Mouse (Mus musculus) kidney, postnatal 4 days (tissue): ENCODE results near the gene Creb5.
A peak's percentile ranks its signal among the peaks of the same experiment; 100 is the strongest.

ENCODE experiments used
- DNase-seq, 2 experiments: peaks; one replicate each; pipeline ENCODE4 v3.0.0; 2021; ENCODE audit warnings: mixed read lengths in 2 of 2

Creb5 gene

DNA sequence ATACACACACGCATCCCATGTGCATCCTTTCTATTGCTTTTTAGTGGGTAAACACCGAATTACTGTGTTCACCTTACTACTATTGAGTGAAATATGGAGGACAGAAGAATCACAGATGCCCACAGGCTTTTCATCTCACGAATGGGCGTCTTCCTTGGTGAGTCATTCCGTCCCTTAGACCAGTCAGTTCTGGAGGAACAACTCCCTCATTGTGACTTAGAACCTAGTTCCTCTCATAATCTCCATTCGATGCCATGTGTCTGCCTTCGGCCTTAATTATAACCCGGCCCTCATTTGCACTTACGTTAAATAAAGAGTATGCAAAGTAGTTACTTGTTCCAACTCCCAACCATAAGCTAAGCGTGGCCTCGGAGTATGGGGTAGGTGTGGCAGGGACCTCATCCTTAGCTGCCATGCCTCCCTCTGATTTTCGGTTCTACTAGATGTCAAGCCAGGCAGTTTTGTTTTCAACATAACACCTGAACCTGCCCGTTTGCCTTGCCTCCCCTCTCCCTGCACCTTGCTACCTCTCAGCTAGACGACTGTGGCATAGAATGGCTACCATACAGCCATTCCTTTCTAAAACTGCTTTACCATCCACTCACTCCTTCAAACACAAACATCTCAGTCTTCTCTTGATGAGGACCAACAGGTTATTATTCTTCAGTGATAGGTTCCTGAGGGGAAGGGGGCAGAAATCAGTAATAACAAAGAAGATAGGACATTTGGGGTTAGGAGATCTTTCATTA is 422.8 kb downstream of the Creb5 start:
- DNase-seq: no peak

DNA sequence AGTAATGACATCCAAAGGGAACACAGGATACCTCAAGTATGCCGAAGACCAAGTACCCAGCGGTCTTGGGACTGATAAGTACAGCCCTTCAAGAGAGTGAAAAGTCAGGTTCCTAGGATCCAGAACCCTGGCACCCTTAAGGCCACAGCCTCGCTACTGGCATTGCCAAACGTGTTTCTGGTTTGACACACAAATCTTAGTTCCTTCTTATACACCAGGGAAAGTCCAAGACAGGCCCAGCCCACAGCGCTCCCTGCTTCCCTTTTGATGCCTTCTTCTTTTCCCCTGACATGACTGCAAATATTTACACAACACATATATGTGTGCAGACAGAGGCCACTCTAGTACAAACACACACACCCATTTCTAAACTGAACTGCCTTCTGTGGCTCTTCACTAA is 423.5 kb downstream of the Creb5 start:
- DNase-seq: no peak

DNA sequence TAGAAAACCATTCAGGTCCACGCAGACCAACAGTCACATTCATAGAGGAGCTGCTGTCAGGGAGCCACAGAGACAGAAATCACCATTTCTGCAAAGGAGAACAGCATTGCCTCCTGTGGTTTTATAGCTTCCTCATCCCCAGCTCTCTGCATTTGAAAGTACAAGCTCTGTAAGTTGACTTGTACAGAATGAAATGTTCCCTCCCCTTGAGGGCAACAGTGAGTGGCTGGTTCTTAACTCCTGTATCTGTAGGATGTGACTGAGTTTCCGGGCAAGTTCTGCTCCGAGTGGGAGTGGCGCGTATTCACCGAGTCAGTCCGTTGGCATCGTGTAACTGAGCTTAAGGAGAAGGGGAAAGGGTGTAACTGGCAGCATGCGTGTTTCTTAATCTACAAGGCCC is 426.1 kb downstream of the Creb5 start:
- DNase-seq: no peak

DNA sequence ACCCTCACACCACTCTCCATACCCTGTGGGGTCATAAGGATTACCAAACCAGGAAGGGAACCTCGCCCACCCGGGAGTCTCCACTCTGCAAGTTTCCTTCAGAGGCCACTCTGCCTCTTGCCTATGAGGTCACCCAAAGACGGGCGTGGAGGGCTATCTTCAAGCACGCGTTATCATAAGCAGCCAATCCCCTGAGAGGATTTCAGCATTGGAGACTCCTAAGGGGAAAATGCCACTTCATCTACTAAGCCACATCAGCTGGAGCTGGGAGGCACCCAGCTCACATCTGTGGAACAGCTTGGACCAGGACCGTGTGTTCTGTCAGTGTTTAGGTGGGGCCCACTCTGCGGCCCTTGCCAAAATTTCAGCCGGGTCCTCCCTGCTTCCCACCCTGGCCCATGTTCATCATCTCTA is 427.8 kb downstream of the Creb5 start:
- no peak for DNase-seq

DNA sequence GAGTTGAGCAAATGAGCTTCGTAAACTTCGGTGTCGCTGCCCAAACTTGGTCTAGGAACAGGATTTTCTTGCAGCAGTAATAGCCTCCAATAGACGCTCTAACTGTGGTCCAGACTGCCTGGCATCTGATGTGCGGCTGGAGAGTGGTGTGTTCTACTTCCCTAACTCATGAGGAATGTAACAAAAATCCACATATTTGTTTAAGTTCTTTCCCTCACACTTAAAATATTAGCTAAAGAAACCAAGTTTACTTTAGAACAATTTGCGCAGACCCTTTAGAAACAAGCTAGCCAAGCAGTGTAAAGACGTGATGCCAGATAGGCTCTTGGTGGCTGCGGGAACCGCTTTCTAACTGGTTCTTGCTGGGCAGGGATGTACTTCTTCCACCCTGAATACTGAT is 428.9 kb downstream of the Creb5 start:
- no peak for DNase-seq

DNA sequence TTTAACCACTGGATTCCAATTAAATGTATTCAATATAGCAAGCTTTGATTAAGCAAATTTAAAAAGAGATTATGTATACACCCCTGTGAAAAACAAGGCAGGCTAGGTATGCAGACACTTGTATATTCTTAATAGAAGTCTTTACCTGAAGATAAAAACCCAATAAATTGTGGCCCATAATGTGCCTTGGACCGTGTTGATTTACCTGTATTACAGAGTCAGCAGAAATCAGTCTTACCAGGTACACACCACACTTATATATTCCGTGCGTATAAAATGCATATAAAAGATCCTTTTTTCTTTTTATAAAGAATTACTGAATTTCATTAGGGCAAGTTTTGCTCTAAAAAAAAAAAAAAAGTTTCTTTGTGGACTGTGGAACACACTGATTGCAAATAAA is 432.9 kb downstream of the Creb5 start:
- DNase-seq: no peak

DNA sequence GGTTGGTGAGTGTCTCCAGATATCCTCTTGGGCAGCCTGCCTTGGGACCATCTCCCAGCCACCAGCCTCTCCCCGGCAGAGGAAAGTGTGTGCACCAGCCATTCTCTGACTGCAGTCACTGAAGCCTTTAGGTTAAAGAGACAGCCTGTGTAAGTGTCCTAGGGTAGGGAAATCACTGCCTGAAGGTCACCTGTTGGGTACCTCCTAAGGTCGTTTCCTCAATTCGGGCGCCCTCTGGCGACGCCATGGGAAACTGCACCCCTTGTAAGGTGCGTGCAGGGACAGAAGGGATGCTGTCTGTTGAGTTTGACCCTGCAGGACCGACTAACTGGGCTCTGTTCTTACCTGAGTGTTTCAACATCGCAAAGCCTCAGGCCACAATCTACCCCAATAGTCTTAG is 434.5 kb downstream of the Creb5 start:
- DNase-seq: peak; percentile 83 to 85

DNA sequence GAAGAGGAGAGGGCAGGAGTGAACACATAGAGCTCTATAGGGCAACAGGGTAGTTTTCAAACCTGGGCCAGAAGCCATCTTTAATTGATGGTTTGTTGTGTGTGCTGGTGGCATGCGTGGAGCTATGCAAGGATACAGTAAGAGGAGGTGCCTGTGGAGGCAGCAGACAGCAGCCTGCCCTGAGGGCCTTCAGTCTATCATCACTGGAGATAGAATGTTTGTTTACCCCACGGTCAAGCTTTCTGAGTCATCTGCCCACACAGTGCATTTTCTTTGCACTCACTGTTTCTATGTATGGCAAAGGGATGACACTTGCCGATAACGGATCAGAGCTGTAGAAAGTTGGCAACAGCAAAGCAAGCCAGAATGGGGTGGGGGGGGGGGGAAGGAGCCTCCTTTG is 435.6 kb downstream of the Creb5 start:
- DNase-seq: no peak

DNA sequence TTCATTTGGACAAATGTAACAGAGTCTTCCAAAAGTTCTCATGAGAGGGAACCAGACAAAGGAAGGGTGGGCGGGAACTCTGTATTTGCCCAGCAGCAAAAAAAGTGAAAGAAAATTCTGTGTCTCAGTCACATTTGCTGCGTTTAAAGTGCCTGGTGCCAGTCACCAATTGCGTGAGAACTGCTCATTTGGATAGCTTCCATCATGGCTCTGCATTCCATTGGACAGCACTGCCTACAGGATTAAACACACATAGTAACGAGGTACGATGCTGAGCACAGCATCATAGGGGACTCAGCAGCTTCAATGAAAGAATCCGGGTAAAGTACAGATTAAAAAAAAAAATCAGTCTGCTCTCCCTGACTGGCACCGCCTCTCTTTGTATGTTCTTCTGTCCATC is 443.4 kb downstream of the Creb5 start:
- no peak for DNase-seq

DNA sequence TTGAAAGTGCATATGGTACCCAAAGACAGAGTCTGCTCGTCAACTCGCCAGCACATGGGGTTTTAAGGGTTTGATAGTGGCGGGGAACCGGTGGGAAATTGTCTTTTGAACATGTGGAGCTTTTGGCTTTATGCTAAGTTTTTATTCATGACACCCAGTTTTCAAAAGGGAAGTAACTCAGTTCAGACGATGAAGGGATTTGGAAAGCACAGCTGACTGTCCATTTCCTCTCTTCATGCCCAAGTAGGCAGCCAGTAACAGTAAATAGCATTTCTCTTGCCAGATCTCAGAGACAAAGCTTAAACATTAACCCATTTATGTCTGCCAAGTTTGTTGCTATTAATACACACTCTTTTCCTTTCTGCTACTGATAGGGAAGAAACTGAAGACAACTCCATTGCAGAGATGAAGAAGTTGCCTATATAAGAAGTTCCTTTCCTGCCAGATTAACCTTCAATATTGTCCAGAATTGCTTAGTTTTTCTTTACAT is 444.0 kb downstream of the Creb5 start:
- DNase-seq: no peak

DNA sequence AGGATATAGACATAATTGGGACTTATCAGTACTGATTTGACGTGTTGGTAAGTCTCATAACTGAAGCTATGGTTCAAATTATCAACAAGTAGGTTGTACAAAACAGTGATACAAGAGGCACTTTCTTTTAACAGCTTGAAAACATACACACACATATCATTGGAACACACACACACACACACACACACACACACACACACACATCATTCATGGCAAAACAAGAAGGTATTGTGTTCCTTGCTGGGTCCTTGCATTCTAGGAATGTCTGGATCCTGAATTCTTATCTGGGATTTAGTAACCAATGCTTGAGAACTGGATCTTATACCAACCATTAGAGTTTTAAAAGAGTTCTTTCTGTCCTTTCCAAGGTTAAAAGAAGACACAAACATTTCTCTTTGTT is 446.5 kb downstream of the Creb5 start:
- peak in 1 of 2 experiments; percentile 31 for DNase-seq

DNA sequence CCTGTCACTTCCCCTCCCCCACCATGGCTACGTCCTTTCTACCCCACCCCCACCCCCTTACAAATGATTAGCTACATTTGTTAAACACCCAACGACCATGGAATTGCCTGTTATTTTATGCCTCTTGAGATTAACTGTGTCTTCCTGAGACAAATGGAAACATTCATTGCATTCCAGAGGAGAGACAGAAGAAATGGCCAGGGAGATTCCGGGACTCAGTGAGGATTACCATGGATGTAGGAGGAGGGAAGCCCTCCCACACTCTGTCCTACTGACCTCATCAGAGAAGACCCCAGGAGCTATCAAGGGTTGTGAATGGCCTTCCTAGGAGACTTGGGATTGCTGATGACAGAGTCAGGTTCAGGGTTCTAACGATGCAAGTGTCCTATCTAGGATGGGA is 446.9 kb downstream of the Creb5 start:
- DNase-seq: peak; percentile 23 to 41

DNA sequence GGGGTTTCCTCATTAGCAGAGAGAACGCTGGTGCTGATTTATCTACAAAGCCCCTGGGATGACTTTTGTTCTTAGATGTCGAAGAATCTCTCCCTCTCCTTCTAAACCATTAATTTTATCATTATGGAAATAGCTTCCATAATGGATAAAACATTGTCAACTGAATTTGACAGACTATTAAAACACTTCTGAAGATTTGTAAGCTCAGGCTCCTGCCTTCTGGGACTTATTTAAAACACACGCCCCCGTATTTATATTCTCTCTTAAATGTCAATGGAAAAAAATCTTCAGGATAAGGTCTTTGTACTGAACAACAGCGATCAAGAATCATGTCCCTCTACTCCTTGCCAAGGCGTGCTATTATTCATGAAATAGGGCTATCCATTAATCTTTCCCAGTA is 448.6 kb downstream of the Creb5 start:
- no peak for DNase-seq

DNA sequence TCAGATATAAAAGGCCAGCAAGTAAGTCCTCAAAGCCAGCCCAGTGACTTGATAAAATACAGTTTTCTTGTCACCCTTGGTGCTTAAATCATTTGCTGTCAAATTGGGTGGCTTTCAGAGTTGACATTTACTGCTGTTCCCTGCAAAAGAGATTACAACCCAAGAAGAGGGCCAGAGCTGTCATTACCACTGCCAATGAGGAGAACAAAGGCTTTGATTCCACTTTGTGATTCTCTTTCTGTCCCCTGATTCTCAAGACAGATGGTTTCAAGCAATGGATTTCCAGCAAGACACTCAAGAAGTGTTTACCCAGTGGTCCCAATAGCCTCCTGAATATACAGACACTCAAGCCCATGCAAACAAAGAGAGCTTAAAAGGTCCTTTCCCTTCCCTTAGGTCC is 451.1 kb downstream of the Creb5 start:
- no peak for DNase-seq

DNA sequence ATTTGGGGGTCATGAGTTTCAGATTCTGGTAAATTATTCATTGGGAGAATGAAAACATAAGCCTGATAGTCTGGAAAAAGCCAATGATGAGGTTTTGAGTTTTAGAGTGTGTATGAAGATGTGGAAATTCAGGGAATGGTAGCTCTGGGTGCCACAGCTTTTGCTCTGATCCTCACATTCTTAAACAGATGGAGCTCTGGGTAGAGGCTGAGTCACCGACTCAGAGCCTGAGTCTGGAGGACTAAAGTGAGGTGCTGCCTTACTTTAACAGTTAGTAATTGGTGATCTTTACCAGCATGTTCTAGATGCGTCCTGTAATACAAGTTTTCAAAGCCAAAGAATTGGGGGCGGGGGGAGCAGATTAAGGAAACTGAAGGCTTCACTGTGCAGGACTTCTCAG is 454.2 kb downstream of the Creb5 start:
- DNase-seq: no peak
